Mouse (Mus musculus) neural tube, embryonic 15.5 days (tissue): ENCODE data around the gene Cts3. TPM values are rescaled to one million over a fixed set of nuclear protein-coding genes. Genes with fewer than 3 reads are reported as not detected.
"Not testable (repeated sequence)": the region's sequence is repeated elsewhere in the genome, so short reads cannot be mapped to it uniquely, and the experiment has no call there.

Source experiments
- ATAC-seq: fragments of 200-750 bp; cut with Nextera tagmentation; 2 replicates; pipeline ENCODE4 v1.8.0; 2017; ENCODE audit warnings: mild to moderate bottlenecking, moderate TSS enrichment, moderate library complexity; ENCODE audit not compliant: low FRiP score
- H3K27ac ChIP-seq: fragments of 300-500 bp; sonication (generic); replicated peaks from 2 replicates; pipeline ENCODE4 v1.5.1; 2015; ENCODE audit warnings: mild to moderate bottlenecking, inconsistent platforms
- H3K27me3 ChIP-seq: fragments of 300-500 bp; sonication (generic); replicated peaks from 2 replicates; pipeline ENCODE4 v1.6.1; 2015; ENCODE audit warnings: inconsistent platforms
- H3K36me3 ChIP-seq: fragments of 300-500 bp; sonication (generic); 2 replicates; pipeline ENCODE4 v1.6.1; 2015; ENCODE audit warnings: inconsistent platforms
- H3K4me1 ChIP-seq: fragments of 300-500 bp; sonication (generic); 2 replicates; pipeline ENCODE4 v1.6.1; 2015; ENCODE audit warnings: inconsistent platforms
- H3K4me2 ChIP-seq: fragments of 300-500 bp; sonication (generic); 2 replicates; pipeline ENCODE4 v1.6.1; 2015; ENCODE audit warnings: inconsistent platforms, mild to moderate bottlenecking, moderate library complexity
- H3K4me3 ChIP-seq: fragments of 300-500 bp; sonication (generic); replicated peaks from 2 replicates; pipeline ENCODE4 v1.5.1; 2015; ENCODE audit warnings: mild to moderate bottlenecking, inconsistent platforms
- H3K9ac ChIP-seq: fragments of 300-500 bp; sonication (generic); replicated peaks from 2 replicates; pipeline ENCODE4 v1.6.1; 2015; ENCODE audit warnings: mild to moderate bottlenecking, inconsistent platforms
- H3K9me3 ChIP-seq: fragments of 300-500 bp; sonication (generic); replicated peaks from 2 replicates; pipeline ENCODE4 v1.6.1; 2016; ENCODE audit warnings: inconsistent platforms
- WGBS: fragments of 180-500 bp; shearing (Covaris S2); methylation state at CpG from one replicate; pipeline ENCODE4 v1.1.7; 2015; ENCODE audit warnings: mixed read lengths; 5-methylcytosine and 5-hydroxymethylcytosine counted together
- polyA plus RNA-seq: library from polyadenylated mRNA; unstranded; fragments of >200 nt; fragmentation: Nextera tagmentation; extraction: Ambion mirVana; gene quantifications from 2 replicates; pipeline ENCODE4 v1.2.1, GENCODE M21; 2015

The Cts3 gene
- polyA plus RNA-seq: not detected in 2 replicates

DNA sequence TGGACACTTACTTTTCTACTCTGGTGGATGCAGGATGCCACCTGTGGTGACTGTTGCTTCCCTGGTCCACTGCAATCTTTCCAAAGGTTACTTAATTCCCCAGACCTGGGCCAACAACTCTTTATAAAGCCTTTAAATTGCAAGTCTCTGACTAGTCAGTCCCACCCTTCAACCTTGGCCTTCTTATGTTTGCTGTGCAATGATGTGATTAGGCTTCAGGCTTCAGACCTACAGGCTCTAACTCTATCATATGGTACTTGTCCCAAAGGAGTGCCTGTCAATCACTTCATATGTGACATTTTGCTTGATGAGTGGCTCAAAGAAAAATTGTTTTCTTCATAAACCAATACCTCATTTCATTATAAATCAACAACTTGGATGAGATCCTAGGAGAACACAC lies at the start of gene Cts3:
Gene Cts3, minus strand, starts transcription at position 101 of the 400 bp plus-strand sequence.
- Histone ChIP-seq H3K4me3 (no peak within 1 kb of the TSS), H3K4me1 (no peaks in the 10 kb centered on the region), H3K36me3 (no peaks in the 10 kb centered on the region), H3K27me3 (no peaks in the 10 kb centered on the region), H3K9me3 (peaks cover 14% of the 10 kb centered on the region; the same call in 1 of the 2 replicates), H3K4me2 (no peak within 1 kb of the TSS), H3K9ac (no peak within 1 kb of the TSS), H3K27ac (no peak within 1 kb of the TSS)
- no peak for ATAC-seq

- WGBS: 35% methylated on average over 1 of the region's 1 CpGs
- ATAC-seq, H3K9me3 ChIP-seq: not testable (repeated sequence)
These were observed 1.9 kb downstream of the Cts3 start, which contains the start of gene Gm49352 for GRCm38 (mm10) chr13:61568074-61568473. TSS of gene Gm49352 (minus strand) at chr13:61568174.

GRCm38 (mm10) chr13:61541631-61542030 lies 28.3 kb downstream of the Cts3 start, which contains the start of gene Ctsm:
TSS of gene Ctsm (minus strand) at chr13:61541839.
- no peak within 1 kb of the TSS for H3K4me2 ChIP-seq
- no peak for ATAC-seq
- WGBS: 71% methylated on average over 4 of the region's 4 CpGs
- H3K9me3 ChIP-seq: peaks cover 31% of the 10 kb centered on the region
- no peaks in the 10 kb centered on the region for H3K27me3 ChIP-seq
- H3K27ac ChIP-seq: no peak within 1 kb of the TSS
- no peaks in the 10 kb centered on the region for H3K4me1 ChIP-seq
- no peaks in the 10 kb centered on the region for H3K36me3 ChIP-seq
- no peak within 1 kb of the TSS for H3K4me3 ChIP-seq
- no peak within 1 kb of the TSS for H3K9ac ChIP-seq

More at GRCm38 (mm10) chr13:61568074-61568473, 1.9 kb downstream of the Cts3 start, which contains the start of gene Gm49352:
- H3K4me2 ChIP-seq, H3K9ac ChIP-seq, H3K27me3 ChIP-seq, H3K4me1 ChIP-seq, H3K27ac ChIP-seq, H3K4me3 ChIP-seq, H3K36me3 ChIP-seq: not testable (repeated sequence)

Other genes starting within 250 kb of the Cts3 start
- not detected in 2 replicates for gene Cts7, start 211.9 kb downstream of the Cts3 start, polyA plus RNA-seq
- gene Ctsm, start 28.3 kb downstream of the Cts3 start, polyA plus RNA-seq: not detected in 2 replicates
- gene Gm49352, start 2.0 kb downstream of the Cts3 start, polyA plus RNA-seq: not detected in 2 replicates